Mouse (Mus musculus) thymus, adult 2 months (tissue): ENCODE results near the gene Selplg.

Experiments used
- CTCF ChIP-seq: fragments of 200-500 bp; IDR thresholded peaks from 2 replicates; pipeline ENCODE4 v1.5.1; 2012; ENCODE audit warnings: mild to moderate bottlenecking, control low read depth, low read length, moderate library complexity, borderline replicate concordance; ENCODE audit not compliant: control insufficient read depth, poor library complexity, insufficient read depth; ENCODE audit errors: extremely low read depth
- POLR2A ChIP-seq: fragments of 200-500 bp; IDR thresholded peaks from 2 replicates; pipeline ENCODE4 v1.6.1; 2012; ENCODE audit warnings: mild to moderate bottlenecking, low read length, control low read depth, moderate library complexity; ENCODE audit not compliant: control insufficient read depth, poor library complexity, insufficient read depth; ENCODE audit errors: extremely low read depth

DNA sequence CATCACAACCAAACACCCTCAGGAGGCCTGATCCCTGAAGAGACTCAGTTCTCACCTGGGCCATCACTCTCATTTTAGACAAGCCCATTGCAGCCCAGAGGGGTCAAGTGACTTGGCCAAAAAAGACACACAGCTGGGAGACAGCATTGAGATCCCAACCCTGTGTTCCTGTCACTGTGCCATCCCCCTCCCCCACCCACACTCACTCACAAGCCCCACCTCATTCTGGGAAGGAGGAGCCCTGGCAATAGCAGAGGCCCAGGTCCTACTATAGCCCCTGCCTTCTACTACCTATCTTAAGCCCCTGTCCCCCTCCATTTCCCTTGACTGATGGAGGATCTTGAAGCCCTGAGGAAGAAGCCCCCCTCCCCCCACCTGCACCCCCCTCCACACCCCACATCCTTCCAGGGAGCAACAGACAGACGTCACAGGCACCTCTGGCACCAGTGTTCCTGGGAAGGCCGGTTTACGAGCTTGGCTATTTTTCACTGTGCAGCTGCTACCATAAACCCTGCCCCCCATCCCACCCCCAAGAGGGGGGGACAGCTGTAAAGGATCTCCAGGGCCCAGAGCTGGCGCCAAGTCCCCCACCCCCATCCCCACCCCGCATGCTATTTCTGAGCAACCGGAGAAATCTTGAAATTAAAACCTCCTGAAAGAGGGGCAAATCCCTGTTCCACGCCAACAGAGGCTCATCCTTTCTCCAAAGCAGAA lies 43.2 kb downstream of the Selplg start:
- TF ChIP-seq CTCF (no peak), POLR2A (no peak)
